Mouse (Mus musculus) stomach, postnatal 0 days (tissue): ENCODE measurements at regions not wholly inside any gene's neighbourhood (a gene's known extent, or its start where the extent isn't known, plus 50 kb on each side); places are given as distances from the start of the nearest gene placed in this dataset.
"Not testable (repeated sequence)": the region's sequence is repeated elsewhere in the genome, so short reads cannot be mapped to it uniquely, and the experiment has no call there.

Experiments
- CTCF ChIP-seq: IDR thresholded peaks from 2 replicates; pipeline ENCODE4 v1.5.1; 2016; ENCODE audit warnings: antibody characterized with exemption, low read depth, mild to moderate bottlenecking, moderate library complexity
- EP300 ChIP-seq: optimal IDR thresholded peaks from 2 replicates; pipeline ENCODE3; 2016; ENCODE audit warnings: antibody characterized with exemption

GRCm38 (mm10) chr16:86818639-86819038 is 535.3 kb upstream of the N6amt1 start:
- not testable (repeated sequence) for TF ChIP-seq CTCF, EP300
